Mouse (Mus musculus) induced T-regulatory cell, adult 2 months (primary cell): ENCODE measurements around the gene Nrn1.
A peak's percentile ranks its signal among the peaks of the same experiment; 100 is the strongest.

Source experiments
- DNase-seq: peaks from one replicate; pipeline ENCODE4 v3.0.0-alpha.2; 2012; ENCODE audit warnings: low read depth

Nrn1 gene

DNA sequence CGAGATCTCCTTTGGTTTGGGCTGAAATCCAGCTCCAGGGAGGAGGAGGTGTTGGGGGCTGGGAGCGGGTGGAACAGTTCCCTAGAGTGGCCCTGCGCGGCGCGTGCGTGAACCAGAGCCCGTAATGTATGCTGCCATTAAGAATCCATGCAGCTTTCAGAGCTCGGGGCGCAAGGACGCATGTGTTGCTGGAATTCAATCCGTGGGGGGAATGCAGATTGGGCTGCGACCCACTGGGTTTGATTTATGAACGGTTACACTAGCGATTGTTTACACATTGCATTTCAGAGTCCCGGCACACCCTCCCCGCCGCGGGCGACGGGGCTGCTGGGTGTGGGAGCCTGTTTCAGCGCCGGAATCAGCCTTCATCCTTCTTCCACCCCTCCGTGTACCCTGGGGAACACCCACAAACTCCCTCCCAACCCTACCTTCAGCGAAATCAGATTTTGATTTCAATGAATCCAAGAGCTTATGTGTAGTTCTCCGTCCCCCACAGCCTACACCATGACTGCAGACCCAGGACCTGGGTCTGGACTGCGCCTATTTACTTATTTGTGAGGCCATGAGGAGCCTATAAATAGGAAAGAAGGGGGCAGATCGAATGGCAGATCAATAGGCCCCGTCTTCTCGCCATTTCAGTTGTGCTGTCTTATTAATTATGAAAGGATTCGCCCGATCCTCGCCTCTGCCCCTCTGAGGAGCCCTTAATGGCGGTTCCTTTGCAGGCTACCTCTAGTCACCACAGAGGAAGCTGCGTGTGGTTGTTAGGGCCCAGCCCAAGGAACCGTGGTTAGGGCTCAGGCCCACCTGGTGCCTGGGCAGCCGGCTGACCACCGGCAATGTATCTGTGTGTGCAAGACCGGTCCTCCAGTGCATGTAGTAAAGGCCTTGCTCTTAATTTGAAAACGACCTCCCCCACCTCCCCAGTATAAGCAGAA is 10.1 kb downstream of the Nrn1 start:
- DNase-seq: peak; percentile 31

DNA sequence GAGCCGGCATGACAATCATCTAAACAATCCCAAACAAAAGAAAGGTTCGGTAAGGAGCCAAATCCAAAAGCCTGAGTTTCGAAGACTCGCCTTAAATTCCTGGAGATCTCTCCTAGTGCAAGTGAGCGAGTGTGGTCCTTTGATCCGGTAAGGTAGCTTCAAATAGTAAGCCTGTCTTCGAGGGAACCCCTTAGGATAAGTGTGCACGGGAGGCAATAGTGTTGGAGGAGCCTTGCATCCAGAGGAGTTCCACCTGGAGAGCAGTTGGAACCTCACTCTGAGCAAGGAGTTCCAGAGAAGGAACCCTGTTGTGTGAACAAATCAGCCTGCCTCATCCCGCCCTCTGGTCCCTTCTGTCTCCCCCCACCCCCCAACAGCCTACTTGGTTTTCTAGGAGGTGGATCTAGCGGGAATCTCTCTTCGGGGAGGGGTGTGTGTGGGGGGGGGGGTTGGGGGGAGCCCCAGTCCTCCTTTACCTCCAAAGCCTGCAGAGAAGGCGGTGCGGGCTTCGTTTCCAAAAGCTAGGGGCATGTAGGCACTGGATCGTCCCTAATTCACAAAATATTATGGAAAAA is 11.1 kb downstream of the Nrn1 start:
- peak; percentile 7 for DNase-seq

DNA sequence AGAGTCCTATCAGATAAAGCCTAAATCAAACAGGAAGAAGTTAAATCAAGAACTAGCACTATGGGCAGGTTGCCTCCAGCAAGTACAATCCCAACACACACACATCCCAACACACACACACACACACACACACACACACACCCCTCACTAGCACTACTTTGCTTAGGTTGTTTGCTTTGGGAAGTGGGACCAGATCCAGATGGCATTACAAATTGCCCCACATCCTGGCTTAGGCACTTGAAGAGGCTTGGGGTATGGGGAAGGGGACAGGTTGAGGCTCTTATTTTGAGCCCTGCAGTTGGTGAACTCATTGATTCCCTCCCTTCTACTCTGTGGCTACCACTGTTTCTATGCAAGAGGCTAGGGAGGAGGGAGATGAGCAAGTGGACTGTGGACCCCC is 12.6 kb downstream of the Nrn1 start:
- no peak for DNase-seq

DNA sequence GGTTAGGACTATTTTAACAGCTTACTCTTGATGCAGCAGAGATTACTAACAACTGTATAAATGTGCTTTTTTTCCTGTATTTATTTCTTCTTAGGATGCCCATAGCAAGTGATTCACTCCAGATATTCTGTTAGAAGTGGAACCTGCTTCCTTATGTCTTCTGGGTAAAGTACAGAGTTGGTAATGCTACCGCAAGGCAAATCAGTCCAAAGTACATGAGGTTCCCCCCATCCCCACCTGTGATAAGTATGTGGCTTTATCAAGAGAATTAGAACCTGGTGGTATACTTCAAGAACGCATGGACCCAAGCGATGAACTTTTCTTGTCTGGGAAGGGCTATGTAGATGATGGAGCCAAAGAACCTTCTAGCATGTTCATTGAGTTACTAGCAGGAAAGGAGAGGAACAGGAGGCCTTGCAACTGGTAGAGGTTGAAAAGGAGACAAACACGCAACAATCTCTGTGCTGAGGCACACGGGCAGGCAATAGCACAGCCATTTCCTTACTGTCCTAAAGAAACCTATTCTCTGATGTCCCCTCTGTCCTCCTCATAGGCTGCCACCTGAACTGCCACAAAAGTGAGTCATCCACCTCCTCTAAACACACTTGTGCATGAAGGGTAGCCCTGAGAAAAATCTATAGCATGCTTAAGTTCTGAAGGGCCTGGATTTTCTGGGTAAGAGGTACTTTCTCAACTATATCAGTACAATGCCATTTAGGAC is 14.5 kb downstream of the Nrn1 start:
- DNase-seq: no peak

DNA sequence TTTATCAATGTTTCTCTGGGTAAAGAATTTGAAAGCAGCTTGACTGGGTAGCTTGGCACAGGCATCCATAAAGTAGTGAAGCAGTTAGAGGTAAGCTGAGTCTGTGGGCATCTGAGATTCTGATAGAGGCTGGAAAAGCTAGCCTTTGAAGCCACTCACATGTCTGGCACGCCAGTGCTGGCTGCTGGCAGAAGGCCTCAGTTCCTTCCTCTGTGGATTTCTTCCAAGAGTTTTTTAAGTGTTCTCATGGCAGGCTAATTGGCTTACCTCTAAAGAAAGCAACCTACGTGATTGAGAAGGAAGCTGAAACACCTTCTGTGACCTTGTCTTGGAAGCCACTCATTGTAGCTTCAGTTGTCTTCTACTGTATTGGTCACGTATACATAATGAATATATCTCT is 17.6 kb downstream of the Nrn1 start:
- DNase-seq: no peak

DNA sequence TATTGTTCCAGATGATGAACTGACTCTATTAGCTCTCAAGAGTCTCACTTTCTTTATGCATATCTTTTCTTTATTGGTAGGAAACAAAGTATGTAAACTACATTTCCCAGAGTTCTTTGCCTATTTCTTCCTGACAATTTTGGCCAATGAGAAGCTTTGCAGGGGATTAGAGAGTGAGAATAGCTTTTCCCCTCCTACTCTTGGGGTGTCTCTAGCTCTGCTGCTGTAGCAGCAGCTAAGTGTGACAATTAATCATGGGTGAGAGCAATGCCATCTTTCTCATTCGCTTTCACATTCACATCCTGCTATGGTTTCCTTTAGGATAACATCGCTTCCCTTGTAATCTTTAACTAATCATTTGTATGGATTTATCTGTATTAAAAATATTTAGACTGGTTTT is 18.2 kb downstream of the Nrn1 start:
- no peak for DNase-seq

DNA sequence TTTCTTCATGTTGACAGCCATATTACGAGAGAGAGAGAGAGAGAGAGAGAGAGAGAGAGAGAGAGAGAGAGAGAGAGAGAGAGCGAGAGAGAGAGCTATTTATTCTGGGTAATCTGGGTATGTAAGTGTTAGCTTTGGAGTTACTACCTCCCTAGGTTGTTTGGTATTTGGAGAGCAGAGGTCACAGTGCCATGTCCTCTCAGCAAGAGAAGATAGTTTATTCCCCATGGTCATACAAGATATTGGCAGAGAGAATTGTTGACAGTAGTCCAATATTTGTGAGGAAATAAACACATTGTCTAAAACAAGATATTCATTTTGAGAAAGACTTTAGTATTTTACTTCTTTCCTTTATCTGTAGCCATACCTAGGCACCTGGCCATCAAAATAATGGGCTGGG is 20.8 kb downstream of the Nrn1 start:
- DNase-seq: no peak

DNA sequence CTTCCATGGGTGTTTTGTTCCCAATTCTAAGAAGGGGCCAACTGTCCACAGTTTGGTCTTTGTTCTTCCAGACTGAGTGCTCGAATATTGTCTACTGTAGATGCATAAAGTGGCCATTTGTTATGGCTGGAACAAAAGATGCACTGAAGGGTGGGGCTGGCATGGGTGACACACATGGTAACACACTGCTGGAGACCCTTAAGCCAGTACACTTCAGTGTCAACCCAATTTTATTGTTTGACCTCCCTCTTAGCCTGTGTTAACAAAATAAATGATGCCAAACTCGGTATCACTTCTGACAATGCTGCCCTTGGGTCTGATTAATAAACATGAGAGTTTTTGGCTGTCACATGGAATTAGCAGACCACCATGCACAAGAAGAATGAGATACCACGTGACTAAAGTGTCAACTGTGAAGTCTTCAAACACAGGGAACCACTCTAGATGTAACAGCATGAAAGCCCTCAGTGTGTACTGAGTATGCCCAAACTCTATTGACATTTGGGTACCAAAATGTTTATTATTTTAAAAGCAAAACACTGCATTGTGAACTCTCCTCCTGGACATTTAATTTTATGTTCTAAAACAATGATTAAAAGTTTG is 27.7 kb downstream of the Nrn1 start:
- no peak for DNase-seq

DNA sequence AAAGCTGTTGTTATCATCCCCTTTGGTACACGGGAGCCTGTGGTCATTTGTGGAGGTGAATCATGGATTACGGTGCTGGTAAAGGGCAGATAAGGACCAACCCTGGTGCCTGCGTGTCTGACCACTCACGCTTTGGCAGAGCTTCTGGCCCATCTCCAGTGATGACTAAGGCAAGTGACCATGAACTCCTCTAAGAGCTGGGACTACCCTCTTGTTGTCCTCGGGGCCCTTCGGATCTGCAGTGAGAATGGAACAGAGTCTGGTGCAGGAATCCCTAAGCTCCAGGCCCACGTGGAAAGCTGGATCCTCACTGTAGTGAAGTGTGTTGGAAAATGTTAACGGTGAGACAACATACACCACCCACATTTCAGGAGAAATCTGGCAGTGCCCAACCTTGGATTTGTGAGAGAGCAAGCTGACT is 38.6 kb downstream of the Nrn1 start:
- no peak for DNase-seq

DNA sequence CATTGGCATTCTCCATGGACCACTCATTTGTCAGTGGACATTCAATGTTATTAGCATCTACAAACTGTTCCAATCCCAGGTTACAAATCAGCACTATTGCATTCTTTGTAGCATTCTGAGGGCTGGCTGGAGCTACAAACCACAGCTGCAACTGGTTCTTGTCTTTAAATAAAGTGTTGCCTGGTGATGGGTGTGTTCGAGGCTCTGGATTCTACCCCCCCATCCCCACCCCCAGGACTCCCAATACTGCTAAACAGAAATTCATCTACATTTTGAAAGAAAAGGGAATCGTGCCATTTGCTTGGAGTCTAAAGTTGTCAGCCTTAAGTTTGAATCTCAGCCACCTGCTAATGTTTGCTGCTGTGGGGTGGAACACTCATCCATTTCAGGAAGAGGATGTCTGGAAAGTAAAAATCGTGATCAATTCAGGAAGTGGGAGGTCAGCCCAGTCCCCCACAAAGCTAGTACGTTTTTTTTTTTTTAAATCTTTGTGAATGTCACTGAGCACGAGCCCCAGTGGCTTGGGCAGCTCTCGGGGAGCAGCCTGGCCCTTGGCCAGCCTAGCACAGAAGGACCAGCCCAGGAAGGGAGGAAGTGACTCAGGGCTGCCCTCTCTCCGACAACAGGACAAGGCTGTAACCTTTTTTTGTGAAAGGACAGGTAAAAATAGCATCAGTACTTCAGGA is 39.3 kb downstream of the Nrn1 start:
- DNase-seq: no peak

DNA sequence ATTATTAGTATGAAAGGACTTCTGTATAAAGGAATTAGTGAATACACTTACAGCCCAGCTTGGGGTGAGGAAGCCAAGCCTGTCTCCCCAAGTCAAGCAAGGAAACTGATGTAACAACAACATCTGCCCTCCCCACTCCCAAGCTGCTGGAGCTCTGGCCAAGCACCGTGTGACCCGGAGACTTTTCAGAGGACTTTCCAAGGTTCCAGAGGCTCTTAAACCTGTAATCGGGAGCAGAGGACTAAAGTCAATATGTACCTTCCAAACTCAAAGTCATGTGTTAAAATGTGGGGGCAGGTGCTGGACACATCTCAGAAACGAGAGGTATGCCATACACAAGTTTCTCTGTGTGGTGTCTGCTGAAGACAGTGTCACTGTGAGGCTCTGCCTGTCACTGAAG is 51.4 kb downstream of the Nrn1 start:
- DNase-seq: no peak

DNA sequence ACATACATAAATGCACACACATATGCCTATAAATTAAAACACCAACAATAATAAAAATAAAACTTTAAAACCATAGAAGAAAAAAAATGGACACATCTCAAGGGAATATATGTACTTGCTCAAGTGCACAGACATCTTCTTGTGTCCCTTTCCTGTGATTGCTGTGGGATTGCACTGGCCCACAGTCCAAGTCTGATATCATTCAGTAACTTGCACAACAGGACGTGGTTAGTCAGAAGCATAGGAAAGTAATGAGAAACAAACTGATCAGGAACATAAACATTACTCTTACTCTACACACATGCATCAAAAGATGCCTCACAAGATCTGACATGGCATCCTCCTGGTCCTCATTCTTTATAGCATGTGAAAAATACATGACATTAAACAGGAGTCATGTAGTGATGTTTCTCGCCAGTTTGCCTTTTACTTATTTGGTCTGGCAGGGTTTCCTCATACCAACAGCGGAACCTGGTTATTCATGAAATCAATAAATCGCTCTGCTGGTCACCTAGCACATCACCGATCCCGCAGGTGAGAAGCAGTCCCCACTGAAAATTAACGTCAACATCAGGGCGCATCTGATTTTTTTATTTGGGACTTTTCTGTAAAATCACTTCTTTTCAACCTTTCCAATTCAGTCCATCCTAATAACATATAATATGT is 54.1 kb downstream of the Nrn1 start:
- DNase-seq: no peak

DNA sequence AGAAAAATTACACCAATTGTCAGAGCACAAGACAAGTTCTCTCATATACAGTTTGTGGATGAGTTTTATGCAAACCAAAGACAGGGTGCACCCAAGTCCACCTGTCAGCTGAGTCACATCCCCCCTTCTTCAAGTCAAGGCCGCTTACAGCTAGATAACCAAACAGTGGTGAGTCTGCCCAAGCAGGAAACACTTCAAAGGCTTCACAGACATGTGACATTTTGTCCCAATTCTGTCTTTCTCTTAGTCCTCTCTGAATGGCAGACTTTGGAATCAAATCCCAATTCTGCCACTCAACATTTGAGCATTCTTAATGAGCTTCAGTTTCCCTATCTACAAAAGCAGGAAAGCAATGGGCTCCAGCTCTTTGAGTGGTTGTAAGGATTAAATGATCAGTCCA is 55.6 kb downstream of the Nrn1 start:
- DNase-seq: no peak
